Mouse (Mus musculus): ENCODE measurements around the gene Krtap3-2.
"Not testable (repeated sequence)": the region's sequence is repeated elsewhere in the genome, so short reads cannot be mapped to it uniquely, and the experiment has no call there.

The Krtap3-2 gene

GRCm38 (mm10) chr11:99556753-99557152 is at the start of gene Krtap3-2:
TSS of gene Krtap3-2 (minus strand) at chr11:99556853.
- Histone ChIP-seq H3K36me3 (ENCODE audit: control insufficient read depth, insufficient read depth, low read length, poor library complexity, severe bottlenecking) (no peaks in the 10 kb centered on the region), H3K27me3 (ENCODE audit: control insufficient read depth, insufficient read depth, low read length, poor library complexity, severe bottlenecking) (no peaks in the 10 kb centered on the region)
- no peak for DNase-seq (ENCODE audit: low read depth, low spot score)

- H3K27me3 ChIP-seq (ENCODE audit: control insufficient read depth, insufficient read depth, low read length, poor library complexity, severe bottlenecking); DNase-seq (ENCODE audit: low read depth, low spot score); H3K36me3 ChIP-seq (ENCODE audit: control insufficient read depth, insufficient read depth, low read length, poor library complexity, severe bottlenecking): not testable (repeated sequence)
These were observed 46.6 kb upstream of the Krtap3-2 start, which contains the start of gene Gm11938 for GRCm38 (mm10) chr11:99603208-99603607. TSS of gene Gm11938 (minus strand) at chr11:99603308.

DNA sequence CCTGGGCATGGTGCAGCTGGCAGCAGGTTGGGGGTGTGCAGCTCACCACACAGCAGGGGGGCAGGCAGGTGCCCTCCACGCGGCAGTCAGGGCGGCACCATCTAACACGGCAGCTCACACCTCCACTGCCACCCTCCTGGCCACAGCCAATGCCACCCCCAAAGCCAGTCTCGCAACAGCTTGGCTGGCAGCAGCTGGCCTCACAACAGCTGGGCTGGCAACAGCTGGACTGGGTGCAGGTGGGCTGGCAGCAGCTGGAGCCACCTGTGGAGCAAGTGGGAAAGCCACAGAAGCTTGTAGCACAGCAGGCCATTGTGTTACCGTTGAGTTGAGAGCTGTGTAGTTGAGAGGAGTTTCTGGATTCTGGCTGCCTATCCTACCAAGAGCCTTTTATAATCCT is 41.1 kb upstream of the Krtap3-2 start, which contains the start of gene Krtap9-3:
Gene Krtap9-3, minus strand, starts transcription at position 364 of the 400 bp plus-strand sequence.
- not testable (repeated sequence) for DNase-seq (ENCODE audit: low read depth, low spot score); H3K27me3 ChIP-seq (ENCODE audit: control insufficient read depth, insufficient read depth, low read length, poor library complexity, severe bottlenecking); H3K36me3 ChIP-seq (ENCODE audit: control insufficient read depth, insufficient read depth, low read length, poor library complexity, severe bottlenecking)

- Histone ChIP-seq H3K36me3 (ENCODE audit: control insufficient read depth, insufficient read depth, low read length, poor library complexity, severe bottlenecking) (no peaks in the 10 kb centered on the region), H3K27me3 (ENCODE audit: control insufficient read depth, insufficient read depth, low read length, poor library complexity, severe bottlenecking) (no peaks in the 10 kb centered on the region)
- DNase-seq (ENCODE audit: low read depth, low spot score) = no peak
These were observed 34.3 kb upstream of the Krtap3-2 start, which contains the start of gene Krtap1-3 for GRCm38 (mm10) chr11:99590981-99591380. TSS of gene Krtap1-3 (minus strand) at chr11:99591339.

DNA sequence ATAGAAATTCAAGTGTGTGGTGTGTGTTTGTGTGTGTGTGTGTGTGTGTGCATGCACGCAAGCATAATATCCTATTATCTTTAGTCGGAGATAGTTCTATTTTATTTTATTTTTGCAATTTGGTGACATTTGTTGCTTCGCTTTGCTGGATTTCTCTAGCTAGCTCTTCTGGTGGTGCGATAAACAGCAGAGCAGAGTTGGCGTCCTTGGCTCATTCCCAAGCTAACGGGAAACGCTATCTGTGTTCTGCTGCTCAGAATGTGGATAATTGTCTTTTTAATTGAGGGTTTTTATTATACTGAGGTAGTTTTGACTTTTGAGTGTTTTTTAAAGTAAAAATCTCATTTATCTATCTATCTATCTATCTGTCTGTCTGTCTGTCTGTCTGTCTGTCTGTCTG is 28.4 kb upstream of the Krtap3-2 start:
- Histone ChIP-seq H3K27me3 (ENCODE audit: control insufficient read depth, insufficient read depth, low read length, poor library complexity, severe bottlenecking) (no peaks in the 10 kb centered on the region), H3K36me3 (ENCODE audit: control insufficient read depth, insufficient read depth, low read length, poor library complexity, severe bottlenecking) (no peaks in the 10 kb centered on the region)
- no peak for DNase-seq (ENCODE audit: low read depth, low spot score)

DNA sequence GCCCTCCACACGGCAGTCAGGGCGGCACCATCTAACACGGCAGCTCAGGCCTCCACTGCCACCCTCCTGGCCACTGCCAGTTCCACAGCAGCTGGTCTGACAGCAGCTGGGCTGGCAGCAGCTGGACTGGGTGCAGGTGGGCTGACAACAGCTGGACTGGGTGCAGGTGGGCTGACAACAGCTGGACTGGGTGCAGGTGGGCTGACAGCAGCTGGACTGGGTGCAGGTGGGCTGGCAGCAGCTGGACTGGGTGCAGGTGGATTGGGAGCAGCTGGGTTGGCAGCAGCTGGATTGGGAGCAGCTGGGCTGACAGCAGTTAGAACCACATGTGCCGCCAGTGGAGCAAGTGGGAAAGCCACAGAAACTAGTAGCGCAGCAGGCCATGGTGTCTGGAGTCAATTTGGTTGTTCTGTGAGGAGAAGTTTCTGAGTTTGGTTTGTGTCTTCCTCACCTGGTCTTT is 26.6 kb upstream of the Krtap3-2 start, which contains the start of gene Krtap1-4:
Gene Krtap1-4, minus strand, starts transcription at position 410 of the 460 bp plus-strand sequence.
- DNase-seq (ENCODE audit: low read depth, low spot score) = no peak
- H3K27me3 ChIP-seq (ENCODE audit: control insufficient read depth, insufficient read depth, low read length, poor library complexity, severe bottlenecking) = no peaks in the 10 kb centered on the region
- no peaks in the 10 kb centered on the region for H3K36me3 ChIP-seq (ENCODE audit: control insufficient read depth, insufficient read depth, low read length, poor library complexity, severe bottlenecking)

- Histone ChIP-seq H3K36me3 (ENCODE audit: control insufficient read depth, insufficient read depth, low read length, poor library complexity, severe bottlenecking) (no peaks in the 10 kb centered on the region), H3K27me3 (ENCODE audit: control insufficient read depth, insufficient read depth, low read length, poor library complexity, severe bottlenecking) (no peaks in the 10 kb centered on the region)
- no peak for DNase-seq (ENCODE audit: low read depth, low spot score)
These were observed 24.9 kb upstream of the Krtap3-2 start for GRCm38 (mm10) chr11:99581564-99581963.

GRCm38 (mm10) chr11:99581051-99581450 is 24.4 kb upstream of the Krtap3-2 start:
- no peak for DNase-seq (ENCODE audit: low read depth, low spot score)
- no peaks in the 10 kb centered on the region for H3K27me3 ChIP-seq (ENCODE audit: control insufficient read depth, insufficient read depth, low read length, poor library complexity, severe bottlenecking)
- H3K36me3 ChIP-seq (ENCODE audit: control insufficient read depth, insufficient read depth, low read length, poor library complexity, severe bottlenecking) = no peaks in the 10 kb centered on the region

GRCm38 (mm10) chr11:99580636-99581035 is 24.0 kb upstream of the Krtap3-2 start, which contains the start of gene Krtap1-5:
TSS of gene Krtap1-5 (minus strand) at chr11:99581016.
- Histone ChIP-seq H3K36me3 (ENCODE audit: control insufficient read depth, insufficient read depth, low read length, poor library complexity, severe bottlenecking) (no peaks in the 10 kb centered on the region), H3K27me3 (ENCODE audit: control insufficient read depth, insufficient read depth, low read length, poor library complexity, severe bottlenecking) (no peaks in the 10 kb centered on the region)
- DNase-seq (ENCODE audit: low read depth, low spot score) = no peak

DNA sequence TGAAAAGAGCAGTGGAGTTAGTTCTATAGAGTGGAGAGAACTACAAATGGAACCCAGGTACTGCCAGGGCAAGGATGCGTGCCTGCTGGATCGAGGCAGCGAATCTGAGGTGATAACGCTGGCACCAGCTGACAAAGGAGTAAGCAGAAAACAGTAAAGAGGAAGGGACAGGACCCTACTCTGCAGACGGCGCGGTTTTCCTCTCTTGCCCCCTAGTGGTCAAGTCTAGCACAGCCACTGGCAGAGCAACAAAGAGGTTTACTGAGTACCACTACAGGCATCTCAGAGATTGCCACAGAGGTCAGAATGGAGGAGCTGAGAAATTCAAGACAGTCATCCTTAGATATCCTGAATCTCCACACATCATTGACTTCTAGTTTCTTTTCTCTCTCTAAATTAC is 17.5 kb upstream of the Krtap3-2 start:
- Histone ChIP-seq H3K27me3 (ENCODE audit: control insufficient read depth, insufficient read depth, low read length, poor library complexity, severe bottlenecking) (no peaks in the 10 kb centered on the region), H3K36me3 (ENCODE audit: control insufficient read depth, insufficient read depth, low read length, poor library complexity, severe bottlenecking) (no peaks in the 10 kb centered on the region)
- DNase-seq (ENCODE audit: low read depth, low spot score) = peak; percentile 59

GRCm38 (mm10) chr11:99573164-99573563 is 16.5 kb upstream of the Krtap3-2 start:
- Histone ChIP-seq H3K36me3 (ENCODE audit: control insufficient read depth, insufficient read depth, low read length, poor library complexity, severe bottlenecking) (no peaks in the 10 kb centered on the region), H3K27me3 (ENCODE audit: control insufficient read depth, insufficient read depth, low read length, poor library complexity, severe bottlenecking) (no peaks in the 10 kb centered on the region)
- no peak for DNase-seq (ENCODE audit: low read depth, low spot score)

DNA sequence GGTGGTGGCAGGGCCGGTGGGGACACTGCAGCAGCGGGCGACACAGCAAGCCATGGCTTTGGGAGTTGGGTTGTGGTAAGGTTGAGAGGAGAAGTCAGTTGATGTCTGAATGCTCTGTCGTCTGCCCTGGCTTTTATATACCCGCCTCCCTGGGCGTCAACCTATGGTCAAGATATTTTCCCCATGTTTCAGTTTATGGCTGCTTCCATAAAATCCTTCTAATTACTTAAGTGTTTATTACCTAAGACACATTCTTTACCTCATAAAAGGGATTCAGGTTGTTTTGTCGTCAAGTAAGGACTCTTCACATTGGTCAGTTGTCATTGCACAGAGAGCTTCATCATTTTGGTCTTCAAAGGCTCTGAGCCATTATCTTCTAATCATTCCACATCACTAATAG is 9.9 kb upstream of the Krtap3-2 start, which contains the start of gene Krtap3-1:
Gene Krtap3-1, minus strand, starts transcription at position 101 of the 400 bp plus-strand sequence.
- Histone ChIP-seq H3K36me3 (ENCODE audit: control insufficient read depth, insufficient read depth, low read length, poor library complexity, severe bottlenecking) (no peaks in the 10 kb centered on the region), H3K27me3 (ENCODE audit: control insufficient read depth, insufficient read depth, low read length, poor library complexity, severe bottlenecking) (no peaks in the 10 kb centered on the region)
- DNase-seq (ENCODE audit: low read depth, low spot score) = no peak

GRCm38 (mm10) chr11:99562580-99562979 is 5.9 kb upstream of the Krtap3-2 start:
- H3K27me3 ChIP-seq (ENCODE audit: control insufficient read depth, insufficient read depth, low read length, poor library complexity, severe bottlenecking) = no peaks in the 10 kb centered on the region

DNA sequence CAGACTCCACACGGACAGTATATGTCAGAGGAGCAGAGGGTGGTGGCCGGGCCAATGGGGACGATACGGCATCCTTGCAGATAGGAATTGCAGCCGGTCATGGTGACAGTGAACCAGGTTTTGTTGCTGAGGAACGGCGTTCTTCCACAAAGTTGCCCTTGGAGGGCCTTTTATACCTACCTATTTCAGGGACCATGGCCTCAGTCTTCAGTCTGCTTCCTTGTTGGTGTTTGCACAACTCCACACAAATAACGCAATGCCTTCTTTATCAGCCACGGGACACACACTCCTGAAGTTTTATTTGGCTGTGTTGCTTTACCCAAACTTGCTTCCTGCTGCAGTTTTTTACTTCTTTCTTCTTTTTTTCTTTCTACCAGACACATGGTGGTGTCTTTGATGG is 2.7 kb upstream of the Krtap3-2 start, which contains the start of gene Gm11939:
Gene Gm11939, minus strand, starts transcription at position 101 of the 400 bp plus-strand sequence.
- Histone ChIP-seq H3K27me3 (ENCODE audit: control insufficient read depth, insufficient read depth, low read length, poor library complexity, severe bottlenecking) (no peaks in the 10 kb centered on the region), H3K36me3 (ENCODE audit: control insufficient read depth, insufficient read depth, low read length, poor library complexity, severe bottlenecking) (no peaks in the 10 kb centered on the region)
- DNase-seq (ENCODE audit: low read depth, low spot score) = no peak

More at GRCm38 (mm10) chr11:99562580-99562979, 5.9 kb upstream of the Krtap3-2 start:
- H3K36me3 ChIP-seq (ENCODE audit: control insufficient read depth, insufficient read depth, low read length, poor library complexity, severe bottlenecking) = no peaks in the 10 kb centered on the region
- no peak for DNase-seq (ENCODE audit: low read depth, low spot score)

DNA sequence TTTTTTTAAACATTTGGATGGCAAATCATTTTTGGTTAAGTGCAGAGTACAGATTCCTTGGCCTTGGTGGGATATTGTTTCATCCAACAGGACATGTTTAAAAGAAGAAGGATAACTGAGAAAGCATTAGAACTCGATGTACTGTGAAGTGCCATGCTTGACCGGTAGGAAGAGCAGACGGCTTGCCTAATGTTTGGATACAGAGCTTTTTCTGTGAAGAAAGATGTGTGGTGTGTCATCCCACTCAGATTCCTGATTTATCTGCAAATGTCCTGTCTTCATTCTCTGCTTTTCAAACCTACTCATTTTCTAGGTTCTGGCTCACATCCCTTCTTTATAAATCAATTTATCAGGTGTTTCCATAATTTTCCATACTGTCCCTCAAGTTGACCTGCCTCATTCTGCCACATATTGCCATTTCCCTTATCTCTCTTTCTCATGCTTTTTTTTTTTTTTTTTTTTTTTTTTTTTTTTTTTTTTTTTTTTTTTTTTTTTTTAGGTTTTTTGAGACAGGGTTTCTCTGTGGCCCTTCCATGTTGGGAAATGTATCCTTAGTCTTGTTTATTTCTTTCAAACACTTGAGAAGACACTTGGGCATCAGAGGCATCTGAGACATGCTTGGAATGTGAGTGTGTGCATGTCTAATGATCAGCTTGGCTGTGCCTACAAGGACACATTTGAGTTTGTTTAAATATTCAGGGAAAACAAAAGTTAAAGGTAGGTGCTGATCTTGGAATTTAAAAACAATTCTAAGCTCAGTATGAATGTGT is 1.5 kb upstream of the Krtap3-2 start:
- DNase-seq (ENCODE audit: low read depth, low spot score) = no peak
- H3K36me3 ChIP-seq (ENCODE audit: control insufficient read depth, insufficient read depth, low read length, poor library complexity, severe bottlenecking) = no peaks in the 10 kb centered on the region
- H3K27me3 ChIP-seq (ENCODE audit: control insufficient read depth, insufficient read depth, low read length, poor library complexity, severe bottlenecking) = no peaks in the 10 kb centered on the region
